ENCODE assay signal across 18 mouse cellular contexts in genomic region chr6:88576495-88576894, GRCm38 (mm10). TPM values are rescaled to one million over a fixed set of nuclear protein-coding genes. Genes with fewer than 3 reads are reported as not detected.
DNase-seq lines count a peak whose midpoint lies in the region; ATAC-seq lines count a peak whose summit lies in the region.
"Had no signal": no experiment of that assay in that cellular context is flagged by ENCODE, and none has a peak within 500 bp of the region (broad histone marks: within the 10 kb centered on the region; RNA-seq: fewer than 3 reads in every experiment).

No protein-coding gene starts in this region.

- DNase-seq in right cerebral cortex, adult 18-20 months = peak; percentile 82
- no peak for DNase-seq in right cerebral cortex, postnatal 4 days
- peak; percentile 27 to 85 for DNase-seq in left cerebral cortex, adult 8-10 months (ENCODE audit: low spot score in 2 of 2)
- DNase-seq in right cerebral cortex, postnatal 10 days (ENCODE audit: low spot score in 2 of 2) = peak; percentile 52 to 61
- DNase-seq in adrenal gland, postnatal 14 days = no peak
- no peak for DNase-seq in layer of hippocampus, postnatal 36 days
- DNase-seq: cerebellum, adult 11-12 months; cerebellum, postnatal 10 days; embryo, embryonic 11 days; gastrocnemius, postnatal 36 days; heart, adult 2 months; kidney, adult 18-20 months; kidney, postnatal 10 days; liver, postnatal 0 days had no signal

- no peak for ATAC-seq in activated CD4-positive, CD25-positive, alpha-beta regulatory T cell, adult 4 months
- ATAC-seq: CD4-positive, CD25-positive, alpha-beta regulatory T cell, adult 4 months; forebrain, embryonic 15.5 days; liver, postnatal 0 days; lung, postnatal 0 days had no signal

RNA-seq across cellular contexts. Expression of gene Sec61a1, which starts 57.8 kb away (rescaled TPM):
- total RNA-seq in left cerebral cortex, adult 8-10 months (2022) = 10 to 100 TPM; 67.9 to 83.1 (median 72.2) TPM
- 157 and 179 TPM in 2 replicates for total RNA-seq in adrenal gland, postnatal 14 days (2021)
- 10 to 100 TPM; 89.8 to 93.3 TPM for total RNA-seq in layer of hippocampus, postnatal 36 days (2021)
- 100 to 1,000 TPM; 183 to 192 TPM for polyA plus RNA-seq in activated CD4-positive, CD25-positive, alpha-beta regulatory T cell, adult 4 months (2017; shearing (Covaris generic))

Comparison
In these comparisons a context has a peak if more than half of its experiments do, and no peak if none do; other contexts are left out.
1. DNase-seq: peak in right cerebral cortex, adult 18-20 months (single experiment), left cerebral cortex, adult 8-10 months (2 of 2) and right cerebral cortex, postnatal 10 days (2 of 2); none in right cerebral cortex, postnatal 4 days (single experiment), adrenal gland, postnatal 14 days (single experiment) and layer of hippocampus, postnatal 36 days (0 of 2).